Mouse (Mus musculus) intestine, embryonic 16.5 days (tissue): Measurements from ENCODE around the gene Gpsm2. TPM values are rescaled to one million over a fixed set of nuclear protein-coding genes. Genes with fewer than 3 reads are reported as not detected.

Experiments used
- ATAC-seq: fragments of 200-750 bp; cut with Nextera tagmentation; 2 replicates; pipeline ENCODE4 v1.8.0; 2017; ENCODE audit warnings: moderate TSS enrichment, moderate library complexity
- H3K27ac ChIP-seq: fragments of 300-500 bp; sonication (generic); 2 replicates; pipeline ENCODE4 v1.5.1; 2014; ENCODE audit warnings: mild to moderate bottlenecking, low read length
- H3K27me3 ChIP-seq: fragments of 300-500 bp; sonication (generic); replicated peaks from 2 replicates; pipeline ENCODE4 v1.6.1; 2014; ENCODE audit warnings: low read length, control low read depth, mixed read lengths; ENCODE audit not compliant: control insufficient read depth, insufficient read depth
- H3K36me3 ChIP-seq: fragments of 300-500 bp; sonication (generic); 2 replicates; pipeline ENCODE4 v1.6.1; 2014; ENCODE audit warnings: low read length, control low read depth; ENCODE audit not compliant: control insufficient read depth, insufficient read depth
- H3K4me1 ChIP-seq: fragments of 300-500 bp; sonication (generic); 2 replicates; pipeline ENCODE4 v1.6.1; 2014; ENCODE audit warnings: low read length, control low read depth, mixed read lengths; ENCODE audit not compliant: control insufficient read depth, insufficient read depth
- H3K4me2 ChIP-seq: fragments of 300-500 bp; sonication (generic); 2 replicates; pipeline ENCODE4 v1.6.1; 2014; ENCODE audit warnings: low read depth, low read length, control low read depth
- H3K4me3 ChIP-seq: fragments of 300-500 bp; sonication (generic); 2 replicates; pipeline ENCODE4 v1.5.1; 2014; ENCODE audit warnings: mild to moderate bottlenecking, low read length
- H3K9ac ChIP-seq: fragments of 300-500 bp; sonication (generic); 2 replicates; pipeline ENCODE4 v1.6.1; 2014; ENCODE audit warnings: low read depth, low read length
- H3K9me3 ChIP-seq: fragments of 300-500 bp; sonication (generic); 2 replicates; pipeline ENCODE4 v1.6.1; 2016; ENCODE audit warnings: low read length, control low read depth; ENCODE audit not compliant: control insufficient read depth
- WGBS: fragments of 180-500 bp; shearing (Covaris S2); extraction: QIAGEN DNeasy Blood & Tissue Kit; methylation state at CpG from one replicate; pipeline ENCODE4 v1.1.7; 2014; 5-methylcytosine and 5-hydroxymethylcytosine counted together
- polyA plus RNA-seq: library from polyadenylated mRNA; unstranded; fragments of >200 nt; fragmentation: Nextera tagmentation; extraction: Ambion mirVana; gene quantifications from 2 replicates; pipeline ENCODE4 v1.2.1, GENCODE M21; 2015

Gpsm2 gene
- polyA plus RNA-seq: 45.3 and 49.5 TPM in 2 replicates

DNA sequence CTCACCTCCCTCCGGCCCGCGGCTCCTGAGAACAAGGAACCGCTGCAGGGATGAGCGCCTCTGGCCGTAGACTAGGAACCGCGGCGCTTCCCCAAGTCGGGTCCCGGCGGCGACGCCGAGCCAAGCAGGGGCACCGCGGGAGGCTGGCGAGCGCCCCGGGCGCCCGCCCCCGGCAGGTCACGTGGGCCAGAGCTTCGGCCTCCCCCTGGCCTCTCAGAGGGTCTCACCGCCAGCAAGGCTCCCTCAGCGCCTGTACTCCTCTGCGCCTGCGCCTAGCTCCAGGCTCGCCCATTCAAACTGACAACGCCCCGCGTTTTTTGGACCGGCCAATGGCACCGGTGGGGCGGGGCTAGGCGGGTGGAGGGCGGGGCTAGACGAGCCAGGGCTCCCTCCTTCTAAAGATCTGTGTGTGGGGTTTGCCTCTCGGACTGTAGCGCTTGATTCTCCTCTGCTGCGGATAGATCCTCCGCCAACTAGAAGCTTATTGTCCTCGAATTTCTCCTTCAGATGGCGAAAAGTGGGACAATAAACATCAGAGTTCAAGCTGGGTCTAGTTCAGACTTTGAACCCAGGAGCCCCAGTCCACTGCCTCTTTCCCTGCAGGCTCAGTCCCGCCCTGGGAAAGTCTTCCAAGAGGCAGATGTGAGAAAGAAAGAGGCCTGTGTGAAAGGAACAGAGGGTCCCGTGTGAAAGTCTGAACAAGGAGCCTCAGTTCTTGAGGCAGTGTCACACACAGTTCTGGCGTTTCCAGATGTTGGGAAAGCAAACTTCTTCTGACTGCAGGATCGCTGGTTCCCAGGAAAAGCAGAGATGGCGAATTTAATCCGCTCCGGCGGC, at the start of gene Gpsm2:
Gene Gpsm2, minus strand, starts transcription at position 274 of the 837 bp plus-strand sequence.
- Histone ChIP-seq H3K4me3 (peak within 1 kb of the TSS; percentile 75), H3K27ac (peak within 1 kb of the TSS; percentile 94), H3K36me3 (no peaks in the 10 kb centered on the region), H3K9me3 (no peaks in the 10 kb centered on the region), H3K9ac (peak within 1 kb of the TSS; percentile 87), H3K4me2 (peak within 1 kb of the TSS; percentile 71), H3K4me1 (peaks cover 15% of the 10 kb centered on the region), H3K27me3 (no peaks in the 10 kb centered on the region)
- peak; percentile 98 for ATAC-seq
- 4% methylated on average over 46 of the region's 53 CpGs for WGBS

DNA sequence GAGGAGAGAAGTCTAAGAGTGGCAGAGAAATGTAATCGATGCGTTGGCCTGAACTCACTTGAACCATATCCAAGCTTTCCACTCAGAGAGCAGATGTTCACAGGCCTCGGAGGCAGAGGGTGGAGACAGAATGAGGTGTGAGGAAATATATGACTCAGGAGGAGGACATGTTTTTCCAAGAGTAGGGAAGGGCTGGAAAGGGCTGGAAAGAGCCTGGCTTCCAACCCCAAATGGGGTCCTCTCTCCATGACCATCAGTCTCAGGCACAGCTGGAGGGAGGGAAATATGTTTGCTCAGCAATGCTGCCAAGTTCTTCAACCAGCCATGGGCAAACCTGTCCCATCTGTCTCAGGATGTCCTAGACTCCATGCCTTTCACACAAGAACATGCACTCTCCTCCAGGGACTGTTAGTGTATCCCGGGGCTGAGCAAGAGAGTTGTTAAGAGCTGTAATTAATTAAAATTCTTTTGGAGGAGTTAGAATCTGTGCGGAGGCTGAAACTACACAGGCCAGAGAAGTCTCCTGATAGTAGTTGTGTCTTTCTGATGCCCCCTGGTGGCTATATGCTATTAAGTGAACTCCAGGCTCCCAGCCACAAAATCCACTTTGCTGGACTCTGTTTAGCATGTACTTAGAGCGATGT, 48.7 kb upstream of the Gpsm2 start:
- H3K4me2 ChIP-seq: no peak overlapping the region
- ATAC-seq: peak; percentile 75
- peaks cover 11% of the 10 kb centered on the region; the same call in 1 of the 2 replicates for H3K4me1 ChIP-seq
- no peaks in the 10 kb centered on the region for H3K36me3 ChIP-seq
- WGBS: 30% methylated on average over 6 of the region's 6 CpGs
- H3K27me3 ChIP-seq: no peaks in the 10 kb centered on the region
- no peak overlapping the region for H3K4me3 ChIP-seq
- peak overlapping the region; percentile 42 for H3K27ac ChIP-seq
- no peak overlapping the region for H3K9ac ChIP-seq
- no peaks in the 10 kb centered on the region for H3K9me3 ChIP-seq

DNA sequence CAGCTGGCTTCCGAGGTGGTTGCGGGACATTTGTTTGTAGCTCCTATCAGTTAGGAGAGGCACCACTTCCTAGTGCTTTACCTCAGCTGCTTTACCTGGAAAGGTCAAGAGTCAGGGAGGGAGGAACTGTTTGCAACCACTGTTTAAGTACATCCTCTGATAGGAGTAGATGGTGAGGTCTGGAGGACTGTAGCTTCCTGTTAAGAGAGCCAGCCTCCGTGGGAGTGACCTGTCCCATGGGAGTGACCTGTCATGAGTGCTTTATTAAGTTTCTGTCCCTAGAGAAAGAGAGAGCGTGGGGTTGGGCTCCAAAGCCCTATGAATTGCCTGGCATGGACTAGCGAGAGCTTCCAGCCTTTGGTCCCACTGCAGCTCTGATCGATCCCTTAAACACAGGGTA, 47.4 kb upstream of the Gpsm2 start:
- peaks cover 14% of the 10 kb centered on the region; the same call in 1 of the 2 replicates for H3K4me1 ChIP-seq
- WGBS: 60% methylated on average over 6 of the region's 6 CpGs
- peak; percentile 50 for ATAC-seq

DNA sequence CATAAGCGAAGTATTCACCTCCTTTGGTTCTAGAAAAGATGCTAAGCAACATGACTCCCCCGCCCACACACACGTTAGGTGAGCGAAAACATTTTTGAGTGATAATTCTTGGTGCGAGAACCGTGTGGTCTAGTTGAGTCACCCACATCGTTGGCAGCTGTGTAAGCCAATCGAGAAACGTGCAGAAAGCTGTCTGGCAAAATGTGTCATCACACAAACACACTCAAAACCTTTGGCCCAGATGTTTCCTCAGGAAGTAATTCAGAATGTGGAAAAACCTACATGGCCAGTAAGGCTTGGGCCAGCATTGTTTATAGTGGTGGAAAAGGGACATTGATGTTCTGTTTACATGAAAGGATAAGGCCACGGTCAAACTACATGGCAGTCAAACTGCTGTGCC, 45.3 kb upstream of the Gpsm2 start:
- 65% methylated on average over 10 of the region's 10 CpGs for WGBS
- H3K27ac ChIP-seq: no peak overlapping the region
- no peak for ATAC-seq
- H3K9ac ChIP-seq: no peak overlapping the region
- H3K36me3 ChIP-seq: no peaks in the 10 kb centered on the region
- no peaks in the 10 kb centered on the region for H3K27me3 ChIP-seq
- H3K4me1 ChIP-seq: peaks cover 18% of the 10 kb centered on the region
- H3K4me3 ChIP-seq: no peak overlapping the region
- no peak overlapping the region for H3K4me2 ChIP-seq
- H3K9me3 ChIP-seq: no peaks in the 10 kb centered on the region

More for the DNA sequence above, 47.4 kb upstream of the Gpsm2 start:
- no peak overlapping the region for H3K27ac ChIP-seq
- no peak overlapping the region for H3K4me2 ChIP-seq
- H3K36me3 ChIP-seq: no peaks in the 10 kb centered on the region
- no peaks in the 10 kb centered on the region for H3K9me3 ChIP-seq
- no peak overlapping the region for H3K4me3 ChIP-seq
- H3K27me3 ChIP-seq: no peaks in the 10 kb centered on the region
- H3K9ac ChIP-seq: no peak overlapping the region

DNA sequence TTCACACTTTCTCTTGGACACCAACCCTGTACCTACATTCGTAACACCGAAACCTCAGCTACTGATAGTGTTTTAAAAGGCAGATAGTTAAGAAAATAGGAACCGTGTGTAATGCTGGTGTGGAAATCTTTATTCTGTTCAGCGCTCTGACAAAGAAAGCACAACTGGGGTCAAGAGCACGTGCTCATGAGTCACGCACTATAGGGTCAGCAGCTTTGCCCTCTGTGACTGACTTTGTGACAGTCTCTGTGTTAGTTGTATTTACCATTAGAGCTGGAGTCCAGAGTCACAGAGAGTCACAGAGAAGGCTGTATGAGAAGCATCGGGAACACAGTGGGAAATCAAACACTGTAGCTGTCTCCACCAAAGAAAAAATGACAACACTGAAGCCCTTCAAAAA, 44.8 kb upstream of the Gpsm2 start:
- H3K4me3 ChIP-seq: no peak overlapping the region
- no peak for ATAC-seq
- whole genome bisulfite sequencing: 82% methylated on average over 7 of the region's 7 CpGs

DNA sequence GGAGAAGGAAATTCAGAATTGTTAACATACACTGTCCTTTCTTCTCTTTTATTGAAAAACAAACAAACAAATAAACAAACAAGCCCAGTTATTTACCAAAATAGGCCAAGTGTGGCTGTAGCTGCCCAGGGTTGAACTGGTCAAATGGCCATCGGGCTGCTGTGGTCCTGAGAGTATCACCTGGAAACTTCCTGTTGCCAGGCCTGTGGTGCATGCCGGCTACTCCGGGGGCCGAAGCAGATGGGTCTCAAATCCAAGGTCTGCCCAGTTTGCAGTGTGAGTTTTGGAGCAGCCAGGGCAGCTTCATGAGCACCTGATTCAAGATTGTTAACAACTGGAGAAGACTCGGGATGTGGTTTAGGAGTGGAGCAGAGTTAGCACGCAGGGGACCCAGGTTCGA, 43.4 kb upstream of the Gpsm2 start:
- H3K9me3 ChIP-seq: no peaks in the 10 kb centered on the region
- 88% methylated on average over 7 of the region's 7 CpGs for WGBS
- H3K27me3 ChIP-seq: no peaks in the 10 kb centered on the region
- no peak overlapping the region for H3K4me2 ChIP-seq
- no peaks in the 10 kb centered on the region for H3K36me3 ChIP-seq
- H3K9ac ChIP-seq: no peak overlapping the region
- no peak for ATAC-seq
- no peak overlapping the region for H3K4me3 ChIP-seq
- peaks cover 13% of the 10 kb centered on the region for H3K4me1 ChIP-seq
- H3K27ac ChIP-seq: no peak overlapping the region

More for the DNA sequence above, 44.8 kb upstream of the Gpsm2 start:
- H3K36me3 ChIP-seq: no peaks in the 10 kb centered on the region
- H3K9ac ChIP-seq: no peak overlapping the region
- no peak overlapping the region for H3K4me2 ChIP-seq
- H3K27me3 ChIP-seq: no peaks in the 10 kb centered on the region
- peaks cover 18% of the 10 kb centered on the region for H3K4me1 ChIP-seq
- H3K9me3 ChIP-seq: no peaks in the 10 kb centered on the region
- H3K27ac ChIP-seq: no peak overlapping the region

DNA sequence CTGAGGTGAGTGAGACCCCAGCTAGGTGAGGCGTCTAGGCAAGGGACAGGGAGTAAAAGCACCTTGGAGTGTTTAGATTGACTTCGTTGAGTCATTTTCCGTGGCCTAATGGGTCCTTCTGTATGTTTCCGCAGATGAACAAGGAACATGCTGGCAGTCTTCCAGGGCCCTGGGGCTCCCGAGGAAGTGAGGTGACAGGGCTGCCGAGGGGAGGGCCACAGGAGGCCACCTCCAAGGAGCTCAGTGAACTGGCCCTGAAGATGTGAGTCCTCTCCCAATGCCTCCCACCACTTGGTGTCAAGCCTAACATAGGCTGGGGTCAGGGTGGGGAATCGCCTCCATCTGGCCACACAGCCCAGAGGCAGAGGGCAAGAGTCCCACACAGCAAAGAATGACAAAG, 42.9 kb upstream of the Gpsm2 start:
- Histone ChIP-seq H3K4me2 (no peak overlapping the region), H3K36me3 (no peaks in the 10 kb centered on the region), H3K9me3 (no peaks in the 10 kb centered on the region), H3K4me3 (no peak overlapping the region), H3K27ac (no peak overlapping the region), H3K9ac (no peak overlapping the region), H3K4me1 (peaks cover 13% of the 10 kb centered on the region), H3K27me3 (no peaks in the 10 kb centered on the region)
- WGBS: 37% methylated on average over 7 of the region's 7 CpGs
- ATAC-seq: no peak

DNA sequence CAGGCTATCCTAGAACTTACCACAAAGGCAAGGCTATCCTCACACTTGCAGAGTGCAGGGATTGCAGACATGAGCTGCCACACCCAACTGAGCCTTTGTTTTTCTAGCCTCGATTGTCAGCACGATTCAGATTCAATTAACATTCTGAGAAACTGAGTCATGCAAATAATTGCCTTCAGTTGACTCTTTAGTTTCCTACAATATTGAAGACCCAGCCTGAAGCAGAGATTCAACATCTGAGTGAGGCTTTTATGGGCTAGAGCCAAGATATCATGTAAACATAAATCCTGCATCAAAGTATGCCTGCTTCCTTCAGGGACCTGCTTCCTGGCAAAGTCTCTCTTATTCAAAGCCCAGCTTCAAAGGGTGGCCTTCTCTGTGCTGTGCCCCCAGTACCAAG, 41.6 kb upstream of the Gpsm2 start:
- peaks cover 11% of the 10 kb centered on the region for H3K4me1 ChIP-seq
- H3K4me3 ChIP-seq: no peak overlapping the region
- H3K36me3 ChIP-seq: no peaks in the 10 kb centered on the region
- H3K4me2 ChIP-seq: no peak overlapping the region
- no peak overlapping the region for H3K27ac ChIP-seq
- WGBS: 54% methylated on average over 2 of the region's 2 CpGs
- no peak overlapping the region for H3K9ac ChIP-seq
- H3K27me3 ChIP-seq: no peaks in the 10 kb centered on the region
- ATAC-seq: no peak
- H3K9me3 ChIP-seq: no peaks in the 10 kb centered on the region

DNA sequence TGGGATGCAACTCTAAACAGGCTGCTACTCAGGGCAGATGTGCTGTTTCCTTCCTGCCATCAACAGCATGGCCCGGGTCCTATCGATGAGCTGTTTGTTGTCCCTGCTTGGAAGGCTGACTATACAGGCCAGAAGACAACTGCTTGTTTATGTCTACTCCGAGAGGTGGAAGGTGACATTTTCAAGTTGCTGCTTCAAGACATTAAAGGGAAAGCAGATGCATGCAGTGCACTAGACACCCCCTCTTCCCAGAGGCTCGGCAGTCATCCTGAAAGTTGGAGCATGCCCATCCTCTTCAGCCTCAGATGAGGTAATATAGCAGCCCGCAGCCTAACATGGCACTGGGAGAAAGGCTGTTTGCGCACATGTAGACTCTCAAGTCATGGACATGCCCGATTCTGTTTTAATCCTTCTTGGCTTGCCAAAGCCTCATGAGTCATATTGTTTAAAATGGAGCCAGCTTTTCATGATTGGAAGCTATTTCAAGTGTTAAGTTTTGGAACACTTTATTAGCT, 40.5 kb upstream of the Gpsm2 start:
- H3K36me3 ChIP-seq: no peaks in the 10 kb centered on the region

More for the DNA sequence above, 40.5 kb upstream of the Gpsm2 start:
- no peak overlapping the region for H3K4me2 ChIP-seq
- 69% methylated on average over 7 of the region's 7 CpGs for WGBS
- no peaks in the 10 kb centered on the region for H3K9me3 ChIP-seq
- H3K27me3 ChIP-seq: no peaks in the 10 kb centered on the region
- no peak overlapping the region for H3K4me3 ChIP-seq
- no peak overlapping the region for H3K9ac ChIP-seq
- peaks cover 11% of the 10 kb centered on the region for H3K4me1 ChIP-seq
- H3K27ac ChIP-seq: no peak overlapping the region
- no peak for ATAC-seq
